Mouse (Mus musculus): ENCODE data around the gene Klhl24. TPM values are rescaled to one million over a fixed set of nuclear protein-coding genes. Genes with fewer than 3 reads are reported as not detected.
"Not testable (repeated sequence)": the region's sequence is repeated elsewhere in the genome, so short reads cannot be mapped to it uniquely, and the experiment has no call there.

The Klhl24 gene
- total and polyA plus RNA-seq, 2 experiments: 5.6 to 94.4 TPM

- peaks cover 12% of the 10 kb centered on the region; the same call in 1 of the 2 replicates for H3K79me2 ChIP-seq (ENCODE audit: control insufficient read depth, insufficient read depth, low read length)
- TF ChIP-seq POLR2A (IDR thresholded peaks at IDR 0.05; ENCODE audit: extremely low read depth, insufficient read depth, low read length): no peak
- TF ChIP-seq CTCF (IDR thresholded peaks at IDR 0.05; ENCODE audit: low read depth, low read length): no peak
- no peak for DNase-seq (ENCODE audit: extremely low read depth, low read depth, low spot score)
- peaks cover 69% of the 10 kb centered on the region for H3K36me3 ChIP-seq (ENCODE audit: control insufficient read depth, insufficient read depth, low read length)
- H3K27me3 ChIP-seq (ENCODE audit: control insufficient read depth, insufficient read depth, low read length): no peaks in the 10 kb centered on the region
- no peak overlapping the region for H3K9ac ChIP-seq (ENCODE audit: low read depth, low read length)
- peaks cover 7% of the 10 kb centered on the region for H3K4me1 ChIP-seq (ENCODE audit: control insufficient read depth, insufficient read depth, low read length)
- no peak overlapping the region for H3K27ac ChIP-seq (replicated peaks; ENCODE audit: insufficient read depth, low read depth, low read length)
- WGBS: 52% methylated on average over 2 of the region's 2 CpGs
- no peak overlapping the region for H3K4me3 ChIP-seq (ENCODE audit: insufficient read depth, low read depth, low read length)
Measured at GRCm38 (mm10) chr16:20112649-20113048, 15.3 kb downstream of the Klhl24 start.

GRCm38 (mm10) chr16:20116069-20116468 is 18.7 kb downstream of the Klhl24 start:
- H3K27ac ChIP-seq (replicated peaks; ENCODE audit: insufficient read depth, low read depth, low read length): no peak overlapping the region
- no peak overlapping the region for H3K9ac ChIP-seq (ENCODE audit: low read depth, low read length)
- H3K4me1 ChIP-seq (ENCODE audit: control insufficient read depth, insufficient read depth, low read length): no peaks in the 10 kb centered on the region; the same call in 1 of the 2 replicates
- peaks cover 68% of the 10 kb centered on the region for H3K36me3 ChIP-seq (ENCODE audit: control insufficient read depth, insufficient read depth, low read length)
- H3K27me3 ChIP-seq (ENCODE audit: control insufficient read depth, insufficient read depth, low read length): no peaks in the 10 kb centered on the region
- H3K79me2 ChIP-seq (ENCODE audit: control insufficient read depth, insufficient read depth, low read length): peaks cover 8% of the 10 kb centered on the region; the same call in 1 of the 2 replicates
- TF ChIP-seq POLR2A (IDR thresholded peaks at IDR 0.05; ENCODE audit: extremely low read depth, insufficient read depth, low read length): no peak
- TF ChIP-seq CTCF (IDR thresholded peaks at IDR 0.05; ENCODE audit: low read depth, low read length): no peak
- WGBS: 48% methylated on average over 4 of the region's 4 CpGs
- H3K4me3 ChIP-seq (ENCODE audit: insufficient read depth, low read depth, low read length): no peak overlapping the region
- no peak for DNase-seq (ENCODE audit: extremely low read depth, low read depth, low spot score)

- DNase-seq (ENCODE audit: extremely low read depth, low read depth, low spot score); H3K9ac ChIP-seq (ENCODE audit: low read depth, low read length); H3K27ac ChIP-seq (replicated peaks; ENCODE audit: insufficient read depth, low read depth, low read length); H3K4me1 ChIP-seq (ENCODE audit: control insufficient read depth, insufficient read depth, low read length); H3K4me3 ChIP-seq (ENCODE audit: insufficient read depth, low read depth, low read length); H3K79me2 ChIP-seq (ENCODE audit: control insufficient read depth, insufficient read depth, low read length); H3K27me3 ChIP-seq (ENCODE audit: control insufficient read depth, insufficient read depth, low read length): not testable (repeated sequence)
- WGBS: 79% methylated on average over 10 of the region's 10 CpGs
- peaks cover 40% of the 10 kb centered on the region for H3K36me3 ChIP-seq (ENCODE audit: control insufficient read depth, insufficient read depth, low read length)
Measured at GRCm38 (mm10) chr16:20126319-20126883, 29.1 kb downstream of the Klhl24 start.

GRCm38 (mm10) chr16:20130397-20130796 is 33.1 kb downstream of the Klhl24 start:
- Histone ChIP-seq H3K4me1 (ENCODE audit: control insufficient read depth, insufficient read depth, low read length) (no peaks in the 10 kb centered on the region), H3K27ac (replicated peaks; ENCODE audit: insufficient read depth, low read depth, low read length) (no peak overlapping the region), H3K79me2 (ENCODE audit: control insufficient read depth, insufficient read depth, low read length) (no peaks in the 10 kb centered on the region), H3K27me3 (ENCODE audit: control insufficient read depth, insufficient read depth, low read length) (no peaks in the 10 kb centered on the region), H3K4me3 (ENCODE audit: insufficient read depth, low read depth, low read length) (no peak overlapping the region), H3K36me3 (ENCODE audit: control insufficient read depth, insufficient read depth, low read length) (peaks cover 14% of the 10 kb centered on the region), H3K9ac (ENCODE audit: low read depth, low read length) (no peak overlapping the region)
- WGBS: 54% methylated on average over 2 of the region's 2 CpGs
- TF ChIP-seq CTCF (IDR thresholded peaks at IDR 0.05; ENCODE audit: low read depth, low read length): no peak
- no peak for TF ChIP-seq POLR2A (IDR thresholded peaks at IDR 0.05; ENCODE audit: extremely low read depth, insufficient read depth, low read length)
- DNase-seq (ENCODE audit: extremely low read depth, low read depth, low spot score): no peak

- H3K4me1 ChIP-seq (ENCODE audit: control insufficient read depth, insufficient read depth, low read length): peaks cover 10% of the 10 kb centered on the region
- H3K9ac ChIP-seq (ENCODE audit: low read depth, low read length): peak within 1 kb of the TSS; percentile 97
- no peaks in the 10 kb centered on the region for H3K27me3 ChIP-seq (ENCODE audit: control insufficient read depth, insufficient read depth, low read length)
- peaks cover 20% of the 10 kb centered on the region; the same call in 1 of the 2 replicates for H3K79me2 ChIP-seq (ENCODE audit: control insufficient read depth, insufficient read depth, low read length)
- under 1% methylated on average over 90 of the region's 92 CpGs for WGBS
- TF ChIP-seq CTCF (IDR thresholded peaks at IDR 0.05; ENCODE audit: low read depth, low read length) (no peak), POLR2A (IDR thresholded peaks at IDR 0.05; ENCODE audit: extremely low read depth, insufficient read depth, low read length) (peak; percentile 53; the same call in 1 of the 2 replicates)
- peak; percentile 63 for DNase-seq (ENCODE audit: extremely low read depth, low read depth, low spot score)
- peak within 1 kb of the TSS; percentile 98 for H3K4me3 ChIP-seq (ENCODE audit: insufficient read depth, low read depth, low read length)
- no peaks in the 10 kb centered on the region for H3K36me3 ChIP-seq (ENCODE audit: control insufficient read depth, insufficient read depth, low read length)
- peak within 1 kb of the TSS; percentile 71 for H3K27ac ChIP-seq (replicated peaks; ENCODE audit: insufficient read depth, low read depth, low read length)
Measured at GRCm38 (mm10) chr16:20140772-20141531, 43.6 kb downstream of the Klhl24 start, which contains the start of gene Yeats2. Yeats2 (plus strand) TSS chr16:20141063.

- TF ChIP-seq CTCF (IDR thresholded peaks at IDR 0.05; ENCODE audit: low read depth, low read length): no peak
- TF ChIP-seq POLR2A (IDR thresholded peaks at IDR 0.05; ENCODE audit: extremely low read depth, insufficient read depth, low read length): no peak
- H3K79me2 ChIP-seq (ENCODE audit: control insufficient read depth, insufficient read depth, low read length): peaks cover 29% of the 10 kb centered on the region; the same call in 1 of the 2 replicates
- DNase-seq (ENCODE audit: extremely low read depth, low read depth, low spot score): no peak
- H3K36me3 ChIP-seq (ENCODE audit: control insufficient read depth, insufficient read depth, low read length): no peaks in the 10 kb centered on the region
- no peak overlapping the region for H3K9ac ChIP-seq (ENCODE audit: low read depth, low read length)
- no peaks in the 10 kb centered on the region for H3K27me3 ChIP-seq (ENCODE audit: control insufficient read depth, insufficient read depth, low read length)
- 86% methylated on average over 3 of the region's 3 CpGs for WGBS
- H3K4me3 ChIP-seq (ENCODE audit: insufficient read depth, low read depth, low read length): no peak overlapping the region
- H3K27ac ChIP-seq (replicated peaks; ENCODE audit: insufficient read depth, low read depth, low read length): no peak overlapping the region
- H3K4me1 ChIP-seq (ENCODE audit: control insufficient read depth, insufficient read depth, low read length): peaks cover 12% of the 10 kb centered on the region
Measured at GRCm38 (mm10) chr16:20144568-20144967, 47.2 kb downstream of the Klhl24 start.
